9 mouse cellular contexts compared by ENCODE assay signal in the genomic region with DNA sequence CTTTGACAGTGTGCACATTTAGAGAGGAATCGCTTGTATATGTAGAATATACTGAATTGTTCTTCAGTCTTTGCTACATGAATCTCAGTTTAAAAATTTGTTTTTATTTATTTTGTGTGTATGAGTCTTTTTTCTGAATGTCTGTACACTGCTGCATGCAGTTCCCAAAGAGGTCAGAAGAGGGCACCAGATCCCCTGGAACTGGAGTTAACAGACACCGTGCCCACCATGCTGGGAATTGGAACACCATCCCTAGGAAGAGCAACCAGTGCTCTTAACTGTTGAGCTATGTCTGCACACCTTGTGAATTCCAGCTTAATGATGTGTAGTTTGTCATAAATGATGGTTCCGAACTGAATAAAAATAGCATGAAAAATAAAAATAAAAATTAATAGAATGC. TPM values are rescaled to one million over a fixed set of nuclear protein-coding genes. Genes with fewer than 3 reads are reported as not detected.
DNase-seq lines count a peak whose midpoint lies in the region; ATAC-seq and TF ChIP-seq lines count a peak whose summit lies in the region.
"Had no signal": no experiment of that assay in that cellular context is flagged by ENCODE, and none has a peak within 500 bp of the region (broad histone marks: within the 10 kb centered on the region; RNA-seq: fewer than 3 reads in every experiment).

No protein-coding gene starts in this region.

- WGBS in heart, embryonic 12.5 days: 68% methylated on average over 3 of the region's 3 CpGs
- 55% methylated on average over 3 of the region's 3 CpGs for WGBS in cerebellum, adult 2 months
- WGBS in heart, embryonic 10.5 days: 66% methylated on average over 3 of the region's 3 CpGs

- no peak overlapping the region for H3K4me3 ChIP-seq in heart, embryonic 12.5 days
- H3K4me3 ChIP-seq in testis, adult 2 months (ENCODE audit: control insufficient read depth, low read depth, low read length): no peak overlapping the region
- no peak overlapping the region for H3K4me3 ChIP-seq in cerebellum, adult 2 months (replicated peaks; ENCODE audit: insufficient read depth, low read depth, low read length)
- H3K4me3 ChIP-seq in heart, embryonic 10.5 days: no peak overlapping the region
- H3K4me3 ChIP-seq: embryonic facial prominence, embryonic 13.5 days had no signal

- peak; percentile 33 to 68 for DNase-seq in heart, postnatal 36 days
- no peak for DNase-seq in testis, postnatal 14 days (ENCODE audit: low spot score)
- DNase-seq in cerebellum, adult 2 months: peak; percentile 54 to 73
- peak; percentile 70 for DNase-seq in kidney, postnatal 10 days
- peak; percentile 21 for DNase-seq in retina, postnatal 7 days (ENCODE audit: low read depth, low spot score)
- DNase-seq in heart, embryonic 10.5 days (ENCODE audit: low spot score): no peak

- intact Hi-C loops in heart, postnatal 36 days (cut with DNase I): loop anchor here (2.0 to 10.0 kb wide), 4 partner anchors 85 to 944 kb away; no protein-coding TSS in a partner anchor

- ATAC-seq in heart, embryonic 12.5 days (ENCODE audit: insufficient number of reproducible peaks, low FRiP score): no peak

- 0 out of 2 replicates have a peak, but pooled peaks cover 4% of the 10 kb centered on the region for H3K9me3 ChIP-seq in heart, embryonic 12.5 days (replicated peaks)
- H3K9me3 ChIP-seq in heart, embryonic 10.5 days: no peaks in the 10 kb centered on the region
- H3K9me3 ChIP-seq: embryonic facial prominence, embryonic 13.5 days had no signal

- peak; percentile 61; the same call in 1 of the 2 replicates for TF ChIP-seq CTCF in testis, adult 2 months (IDR thresholded peaks at IDR 0.05; ENCODE audit: control insufficient read depth, insufficient read depth, insufficient replicate concordance, low read depth, low read length)
- TF ChIP-seq CTCF in cerebellum, adult 2 months (IDR thresholded peaks at IDR 0.05; ENCODE audit: borderline replicate concordance, insufficient read depth, low read depth, low read length): peak; percentile 90

- no peak overlapping the region for H3K4me2 ChIP-seq in heart, embryonic 12.5 days
- H3K4me2 ChIP-seq: embryonic facial prominence, embryonic 13.5 days had no signal

- no peaks in the 10 kb centered on the region for H3K27me3 ChIP-seq in heart, embryonic 12.5 days (replicated peaks)
- no peaks in the 10 kb centered on the region for H3K27me3 ChIP-seq in testis, adult 2 months (ENCODE audit: control insufficient read depth, insufficient read depth, low read length)
- H3K27me3 ChIP-seq in cerebellum, adult 2 months (ENCODE audit: control insufficient read depth, insufficient read depth, low read length): no peaks in the 10 kb centered on the region
- H3K27me3 ChIP-seq in heart, embryonic 10.5 days (ENCODE audit: insufficient read depth, poor library complexity, severe bottlenecking): no peaks in the 10 kb centered on the region
- H3K27me3 ChIP-seq: embryonic facial prominence, embryonic 13.5 days had no signal

- H3K27ac ChIP-seq in heart, embryonic 12.5 days (ENCODE audit: poor library complexity, severe bottlenecking): no peak overlapping the region
- H3K27ac ChIP-seq in testis, adult 2 months (ENCODE audit: control insufficient read depth, insufficient read depth, low read depth, low read length): no peak overlapping the region
- H3K27ac ChIP-seq in cerebellum, adult 2 months (ENCODE audit: insufficient read depth, low read length): no peak overlapping the region
- no peak overlapping the region for H3K27ac ChIP-seq in heart, embryonic 10.5 days
- H3K27ac ChIP-seq: embryonic facial prominence, embryonic 13.5 days had no signal

- peaks cover 6% of the 10 kb centered on the region; the same call in 1 of the 2 replicates for H3K4me1 ChIP-seq in heart, embryonic 12.5 days (replicated peaks)
- H3K4me1 ChIP-seq in testis, adult 2 months (ENCODE audit: control insufficient read depth, insufficient read depth, low read length): no peaks in the 10 kb centered on the region
- H3K4me1 ChIP-seq in cerebellum, adult 2 months (ENCODE audit: control insufficient read depth, insufficient read depth, low read length): no peaks in the 10 kb centered on the region
- no peaks in the 10 kb centered on the region for H3K4me1 ChIP-seq in heart, embryonic 10.5 days

- no peak overlapping the region for H3K9ac ChIP-seq in heart, embryonic 12.5 days
- H3K9ac ChIP-seq: embryonic facial prominence, embryonic 13.5 days had no signal

- no peak for TF ChIP-seq POLR2A in testis, adult 2 months (IDR thresholded peaks at IDR 0.05; ENCODE audit: control insufficient read depth, low read depth, low read length)
- TF ChIP-seq POLR2A in cerebellum, adult 2 months (IDR thresholded peaks at IDR 0.05; ENCODE audit: borderline replicate concordance, insufficient read depth, low read length): no peak

- H3K36me3 ChIP-seq in heart, embryonic 12.5 days: peaks cover 70% of the 10 kb centered on the region
- no peaks in the 10 kb centered on the region for H3K36me3 ChIP-seq in testis, adult 2 months (ENCODE audit: control insufficient read depth, insufficient read depth, low read length)
- H3K36me3 ChIP-seq in heart, embryonic 10.5 days: peaks cover 61% of the 10 kb centered on the region

RNA-seq across cellular contexts. Expression of gene Rep15, which starts 24.2 kb away (rescaled TPM):
- 1 to 10 TPM in 1 of 2 experiments, under 1 TPM in 1; 0.87 to 1.2 TPM for total RNA-seq in heart, postnatal 36 days (2021)
- 0.83 and 1.1 TPM in 2 replicates for polyA plus RNA-seq in heart, embryonic 12.5 days (2016; fragmentation: Nextera tagmentation; extraction: Ambion mirVana)
- 0.10 TPM in 2 replicates for polyA plus RNA-seq in testis, adult 2 months (2012; rRNA removed)
- polyA plus RNA-seq in cerebellum, adult 2 months (2012; rRNA removed): 0.40 and 0.69 TPM in 2 replicates
- polyA plus RNA-seq in heart, embryonic 10.5 days (2016; fragmentation: Nextera tagmentation; extraction: Ambion mirVana): 1.4 TPM in 2 replicates

RNA-seq across cellular contexts. Expression of gene Mrps35, which starts 34.4 kb away (rescaled TPM):
- 100 to 1,000 TPM; 195 to 200 TPM for total RNA-seq in heart, postnatal 36 days (2021)
- 110 and 119 TPM in 2 replicates for polyA plus RNA-seq in heart, embryonic 12.5 days (2016; fragmentation: Nextera tagmentation; extraction: Ambion mirVana)
- polyA plus RNA-seq in testis, adult 2 months (2012; rRNA removed): 2.7 and 3.1 TPM in 2 replicates
- 41.7 and 41.9 TPM in 2 replicates for polyA plus RNA-seq in cerebellum, adult 2 months (2012; rRNA removed)
- polyA plus RNA-seq in heart, embryonic 10.5 days (2016; fragmentation: Nextera tagmentation; extraction: Ambion mirVana): 129 and 136 TPM in 2 replicates

RNA-seq across cellular contexts. Expression of gene 1700034J05Rik, which starts 53.9 kb away (rescaled TPM):
- total RNA-seq in heart, postnatal 36 days (2021): not detected
- 0.17 and 0.23 TPM in 2 replicates for polyA plus RNA-seq in heart, embryonic 12.5 days (2016; fragmentation: Nextera tagmentation; extraction: Ambion mirVana)
- 170 and 188 TPM in 2 replicates for polyA plus RNA-seq in testis, adult 2 months (2012; rRNA removed)
- polyA plus RNA-seq in cerebellum, adult 2 months (2012; rRNA removed): not detected in 2 replicates
- polyA plus RNA-seq in heart, embryonic 10.5 days (2016; fragmentation: Nextera tagmentation; extraction: Ambion mirVana): 0.22 and 0.33 TPM in 2 replicates

Comparison
In these comparisons a context has a peak if more than half of its experiments do, and no peak if none do; other contexts are left out.
1. DNase-seq: peak in heart, postnatal 36 days (2 of 2), cerebellum, adult 2 months (2 of 2), kidney, postnatal 10 days (single experiment) and retina, postnatal 7 days (single experiment); none in testis, postnatal 14 days (single experiment) and heart, embryonic 10.5 days (single experiment).
2. RNA of gene Mrps35, which starts 34.4 kb away (polyA plus RNA-seq): 129 to 136 TPM in heart, embryonic 10.5 days, 110 to 119 TPM in heart, embryonic 12.5 days and 41.7 to 41.9 TPM in cerebellum, adult 2 months; 2.7 to 3.1 TPM in testis, adult 2 months; every median in the first group is over 10 times any median in the second.
3. RNA of gene 1700034J05Rik, which starts 53.9 kb away (polyA plus RNA-seq): 170 to 188 TPM in testis, adult 2 months; 0.22 to 0.33 TPM in heart, embryonic 10.5 days, 0.17 to 0.23 TPM in heart, embryonic 12.5 days and not detected in cerebellum, adult 2 months; every median in the first group is over 100 times any median in the second.